Mouse (Mus musculus) forebrain, embryonic 13.5 days (tissue): ENCODE results near the gene Fabp2. TPM values are rescaled to one million over a fixed set of nuclear protein-coding genes. Genes with fewer than 3 reads are reported as not detected.

Experiments used
- ATAC-seq: fragments of 200-750 bp; cut with Nextera tagmentation; 2 replicates; pipeline ENCODE4 v1.8.0; 2017
- H3K27ac ChIP-seq: fragments of 300-500 bp; sonication (generic); 2 replicates; pipeline ENCODE4 v1.5.1; 2015; ENCODE audit warnings: inconsistent platforms, mild to moderate bottlenecking, moderate library complexity
- H3K27me3 ChIP-seq: fragments of 300-500 bp; sonication (generic); 2 replicates; pipeline ENCODE4 v1.6.1; 2015; ENCODE audit warnings: mild to moderate bottlenecking, inconsistent platforms
- H3K36me3 ChIP-seq: fragments of 300-500 bp; sonication (generic); 2 replicates; pipeline ENCODE4 v1.6.1; 2015; ENCODE audit warnings: mild to moderate bottlenecking, inconsistent platforms; ENCODE audit not compliant: poor library complexity, severe bottlenecking
- H3K4me1 ChIP-seq: fragments of 300-500 bp; sonication (generic); 2 replicates; pipeline ENCODE4 v1.6.1; 2015; ENCODE audit warnings: inconsistent platforms
- H3K4me2 ChIP-seq: fragments of 300-500 bp; sonication (generic); 2 replicates; pipeline ENCODE4 v1.6.1; 2015; ENCODE audit warnings: inconsistent platforms, mild to moderate bottlenecking, moderate library complexity
- H3K4me3 ChIP-seq: fragments of 300-500 bp; sonication (generic); 2 replicates; pipeline ENCODE4 v1.5.1; 2015; ENCODE audit warnings: mild to moderate bottlenecking, inconsistent platforms
- H3K9ac ChIP-seq: fragments of 300-500 bp; sonication (generic); 2 replicates; pipeline ENCODE4 v1.6.1; 2015; ENCODE audit warnings: mild to moderate bottlenecking, inconsistent platforms
- H3K9me3 ChIP-seq: fragments of 300-500 bp; sonication (generic); replicated peaks from 2 replicates; pipeline ENCODE4 v1.6.1; 2016; ENCODE audit warnings: inconsistent platforms
- WGBS: fragments of 180-500 bp; shearing (Covaris S2); methylation state at CpG from one replicate; pipeline ENCODE4 v1.1.7; 2015; 5-methylcytosine and 5-hydroxymethylcytosine counted together
- polyA plus RNA-seq: library from polyadenylated mRNA; unstranded; fragments of >200 nt; fragmentation: Nextera tagmentation; extraction: Ambion mirVana; gene quantifications from 2 replicates; pipeline ENCODE4 v1.2.1, GENCODE M21; 2015

The Fabp2 gene
- polyA plus RNA-seq, 1 experiment from 2014 or later: 0.81 TPM

DNA sequence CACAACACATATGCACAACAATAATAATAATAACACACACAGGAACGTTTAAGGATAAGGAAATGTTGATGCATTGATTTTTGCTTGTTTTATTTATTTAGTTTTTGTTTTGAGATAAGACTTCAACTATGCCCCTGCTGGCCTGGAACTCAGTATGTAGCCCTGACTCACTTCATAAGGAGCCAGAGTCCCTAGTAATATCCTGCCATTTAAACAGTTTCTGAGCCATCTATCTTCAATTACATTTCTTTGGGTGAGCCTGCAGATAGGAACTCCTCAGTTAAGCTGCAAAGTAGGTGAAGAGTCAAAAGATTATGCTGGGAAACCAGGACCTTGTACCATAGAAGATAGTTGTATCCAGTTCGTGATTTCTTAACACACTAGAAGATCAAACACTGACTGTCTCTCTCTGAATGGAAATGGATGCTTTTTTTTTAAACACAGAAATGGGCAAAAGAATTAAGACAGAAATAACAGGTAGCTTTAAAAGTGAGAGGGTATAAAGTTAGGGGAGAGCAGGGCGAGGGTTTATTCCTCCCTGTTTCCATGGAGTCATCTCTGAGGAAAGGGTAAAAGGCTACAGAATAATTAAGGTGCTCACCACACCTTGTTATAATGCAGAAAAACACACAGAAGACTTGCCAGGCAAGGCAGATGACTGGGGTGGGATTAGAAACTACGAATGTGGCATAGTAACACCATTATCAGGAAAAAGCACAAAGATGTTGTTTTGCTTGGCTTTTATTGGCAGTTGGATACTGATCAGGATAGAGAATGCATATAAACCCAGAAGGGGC, 7.2 kb upstream of the Fabp2 start:
- Histone ChIP-seq H3K9ac (no peak overlapping the region), H3K27ac (no peak overlapping the region), H3K4me1 (no peaks in the 10 kb centered on the region), H3K9me3 (no peaks in the 10 kb centered on the region), H3K27me3 (no peaks in the 10 kb centered on the region), H3K36me3 (no peaks in the 10 kb centered on the region), H3K4me2 (no peak overlapping the region), H3K4me3 (no peak overlapping the region)
- no peak for ATAC-seq
- WGBS: 85% methylated on average over 4 of the region's 4 CpGs

DNA sequence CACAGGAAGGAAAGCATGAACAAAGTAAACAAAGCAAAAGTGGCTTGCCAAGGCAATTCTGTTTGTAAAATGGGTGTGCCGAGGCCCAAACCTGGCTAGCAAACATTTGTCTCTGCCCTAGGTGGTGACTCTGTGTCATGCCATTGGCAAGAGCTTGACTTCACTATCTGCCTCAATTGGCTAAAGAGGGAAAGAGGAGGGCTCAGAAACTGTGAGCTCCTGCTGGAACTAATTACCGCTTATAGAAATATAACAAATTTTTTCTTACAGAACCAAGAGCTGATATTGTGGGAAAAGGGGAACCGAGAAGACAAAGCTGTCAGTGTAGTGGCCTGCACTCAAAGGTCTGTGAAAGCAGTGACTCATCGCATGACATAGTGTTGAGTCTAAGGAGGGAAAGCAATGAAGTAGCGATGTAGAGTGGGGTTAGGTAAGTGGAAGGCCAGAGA, 6.5 kb upstream of the Fabp2 start:
- Histone ChIP-seq H3K4me3 (no peak overlapping the region), H3K9ac (no peak overlapping the region), H3K27me3 (no peaks in the 10 kb centered on the region), H3K4me2 (no peak overlapping the region), H3K27ac (no peak overlapping the region), H3K9me3 (no peaks in the 10 kb centered on the region), H3K36me3 (no peaks in the 10 kb centered on the region), H3K4me1 (no peaks in the 10 kb centered on the region)
- WGBS: 88% methylated on average over 5 of the region's 5 CpGs
- no peak for ATAC-seq

DNA sequence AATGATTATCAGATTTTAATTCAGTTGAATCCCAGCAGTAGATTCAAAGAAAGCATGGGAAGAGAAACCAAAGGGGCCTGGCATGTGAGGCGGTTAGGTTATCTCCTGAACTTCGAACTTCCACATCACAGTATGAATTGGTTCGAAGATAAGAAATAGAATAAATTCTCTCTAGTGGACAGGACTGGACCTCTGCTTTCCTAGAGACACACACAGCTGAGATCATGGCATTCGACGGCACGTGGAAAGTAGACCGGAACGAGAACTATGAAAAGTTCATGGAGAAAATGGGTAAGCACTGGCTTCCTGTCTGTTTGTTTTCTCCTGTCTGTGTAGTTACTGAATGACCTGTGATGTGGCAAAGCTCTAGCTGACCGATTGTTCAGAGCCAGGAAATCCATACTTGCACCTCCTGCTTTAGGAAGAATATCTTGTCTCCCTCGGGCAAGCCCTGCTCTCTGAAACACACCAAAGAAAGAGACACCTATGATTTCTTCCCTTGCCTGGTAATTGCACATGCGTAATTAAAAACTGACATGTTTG, 388 bp downstream of the Fabp2 start:
- no peaks in the 10 kb centered on the region for H3K9me3 ChIP-seq
- WGBS: 90% methylated on average over 11 of the region's 11 CpGs
- H3K36me3 ChIP-seq: no peaks in the 10 kb centered on the region
- ATAC-seq: no peak
- H3K27ac ChIP-seq: no peak overlapping the region
- no peak overlapping the region for H3K4me2 ChIP-seq
- H3K27me3 ChIP-seq: no peaks in the 10 kb centered on the region
- H3K9ac ChIP-seq: no peak overlapping the region
- no peaks in the 10 kb centered on the region for H3K4me1 ChIP-seq
- H3K4me3 ChIP-seq: no peak overlapping the region

DNA sequence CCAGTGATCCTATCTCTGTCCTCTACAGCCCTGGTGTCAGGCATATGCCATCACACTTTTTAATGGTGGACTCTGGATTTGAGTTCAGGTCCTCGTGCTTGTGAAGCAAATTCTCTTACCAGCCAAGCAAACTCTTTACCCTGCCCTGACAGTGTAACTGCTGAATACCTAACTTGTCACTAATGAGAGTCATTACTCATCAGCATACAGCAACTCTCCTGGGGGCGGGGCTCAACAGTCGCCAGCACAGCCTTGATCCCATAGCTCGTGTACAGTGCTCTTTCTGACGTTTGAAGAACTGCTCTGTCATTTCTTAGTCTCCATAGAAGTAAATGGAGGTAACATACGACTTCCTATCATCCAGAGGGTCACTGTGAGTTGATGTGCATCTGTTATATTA, 3.4 kb downstream of the Fabp2 start:
- Histone ChIP-seq H3K9me3 (no peaks in the 10 kb centered on the region), H3K4me1 (no peaks in the 10 kb centered on the region), H3K27ac (no peak overlapping the region), H3K27me3 (no peaks in the 10 kb centered on the region), H3K9ac (no peak overlapping the region), H3K4me2 (no peak overlapping the region), H3K4me3 (no peak overlapping the region), H3K36me3 (no peaks in the 10 kb centered on the region)
- no peak for ATAC-seq
- 68% methylated on average over 6 of the region's 6 CpGs for WGBS

DNA sequence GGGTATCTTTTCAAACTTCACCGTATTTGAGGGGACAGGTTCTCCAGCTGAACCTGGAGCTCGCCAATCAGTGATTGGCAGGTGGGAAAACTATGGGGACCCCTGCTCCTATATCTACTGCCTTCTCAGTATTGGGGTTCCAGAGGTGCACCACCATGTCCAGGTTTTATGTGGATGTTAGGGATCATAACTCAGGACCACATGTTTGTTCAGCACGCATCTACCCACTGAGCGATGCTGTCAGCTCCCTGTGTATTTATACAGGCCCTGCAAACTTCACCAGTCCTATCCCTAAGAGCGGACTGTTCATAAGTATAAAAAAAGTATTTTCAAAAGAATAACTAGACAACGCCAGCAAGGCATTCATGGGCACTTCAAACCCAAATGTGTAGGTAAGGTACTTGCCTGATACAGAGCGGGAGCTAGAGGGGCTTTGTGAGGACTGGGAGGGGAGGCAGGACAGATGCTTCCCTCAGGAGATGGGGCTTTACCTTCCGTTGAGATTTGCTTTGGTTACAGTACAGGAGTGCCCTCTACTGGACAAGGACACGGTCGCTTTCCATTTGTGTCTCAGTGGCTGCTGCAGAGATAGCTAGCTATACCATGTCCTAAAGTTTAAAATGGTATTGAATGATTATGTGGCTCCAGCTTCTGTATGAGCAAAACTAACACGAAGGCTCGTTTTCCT, 9.0 kb downstream of the Fabp2 start:
- Histone ChIP-seq H3K4me1 (no peaks in the 10 kb centered on the region), H3K9ac (no peak overlapping the region), H3K4me3 (no peak overlapping the region), H3K27ac (no peak overlapping the region), H3K36me3 (no peaks in the 10 kb centered on the region), H3K4me2 (no peak overlapping the region), H3K9me3 (no peaks in the 10 kb centered on the region), H3K27me3 (no peaks in the 10 kb centered on the region)
- ATAC-seq: peak; percentile 87
- 45% methylated on average over 12 of the region's 12 CpGs for WGBS

DNA sequence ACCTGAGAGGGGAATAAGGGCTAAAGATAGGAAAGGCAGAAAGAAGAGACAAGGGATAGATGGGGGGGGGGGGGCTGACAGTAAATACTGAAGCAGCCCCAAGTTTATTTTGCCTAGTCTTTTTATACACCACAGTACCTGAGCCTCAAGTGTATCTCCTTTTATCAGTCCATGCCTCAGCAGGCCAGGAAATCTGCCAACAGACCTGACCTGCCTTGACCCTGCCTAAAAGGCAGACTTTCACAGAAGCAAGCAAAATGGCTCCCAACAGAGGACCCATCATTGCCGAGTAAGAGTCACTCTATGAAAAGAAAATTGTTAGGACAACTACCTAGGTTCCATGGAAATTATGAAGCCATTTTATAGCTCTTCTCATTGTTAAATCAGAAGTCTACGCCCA, 13.0 kb downstream of the Fabp2 start:
- H3K36me3 ChIP-seq: no peaks in the 10 kb centered on the region
- H3K27ac ChIP-seq: no peak overlapping the region
- no peaks in the 10 kb centered on the region for H3K9me3 ChIP-seq
- H3K4me3 ChIP-seq: no peak overlapping the region
- no peak overlapping the region for H3K4me2 ChIP-seq
- ATAC-seq: no peak
- no peaks in the 10 kb centered on the region for H3K4me1 ChIP-seq
- WGBS: 88% methylated on average over 2 of the region's 2 CpGs
- H3K9ac ChIP-seq: no peak overlapping the region
- H3K27me3 ChIP-seq: no peaks in the 10 kb centered on the region

DNA sequence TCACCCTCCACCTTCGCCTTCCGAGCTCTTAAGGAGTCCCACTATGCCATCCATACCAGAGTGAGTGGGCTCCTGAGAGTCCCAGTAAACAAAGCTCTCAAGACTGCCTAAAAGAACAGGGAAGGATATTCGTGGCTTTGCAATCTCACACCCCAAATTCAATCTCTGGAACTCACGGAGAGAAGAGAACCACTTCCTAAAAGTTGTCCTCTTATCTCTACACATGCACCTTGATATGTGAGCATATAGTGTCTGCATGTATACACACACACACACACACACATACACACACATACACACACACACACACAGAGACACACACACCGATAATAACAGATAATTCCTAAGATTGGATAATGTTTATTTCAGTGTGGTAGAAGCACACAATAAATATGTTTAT, 20.6 kb downstream of the Fabp2 start:
- H3K4me3 ChIP-seq: no peak overlapping the region
- no peaks in the 10 kb centered on the region for H3K4me1 ChIP-seq
- ATAC-seq: no peak
- H3K9me3 ChIP-seq: no peaks in the 10 kb centered on the region
- WGBS: 85% methylated on average over 5 of the region's 5 CpGs
- H3K9ac ChIP-seq: no peak overlapping the region
- H3K4me2 ChIP-seq: no peak overlapping the region
- no peaks in the 10 kb centered on the region for H3K36me3 ChIP-seq
- no peaks in the 10 kb centered on the region for H3K27me3 ChIP-seq
- no peak overlapping the region for H3K27ac ChIP-seq

DNA sequence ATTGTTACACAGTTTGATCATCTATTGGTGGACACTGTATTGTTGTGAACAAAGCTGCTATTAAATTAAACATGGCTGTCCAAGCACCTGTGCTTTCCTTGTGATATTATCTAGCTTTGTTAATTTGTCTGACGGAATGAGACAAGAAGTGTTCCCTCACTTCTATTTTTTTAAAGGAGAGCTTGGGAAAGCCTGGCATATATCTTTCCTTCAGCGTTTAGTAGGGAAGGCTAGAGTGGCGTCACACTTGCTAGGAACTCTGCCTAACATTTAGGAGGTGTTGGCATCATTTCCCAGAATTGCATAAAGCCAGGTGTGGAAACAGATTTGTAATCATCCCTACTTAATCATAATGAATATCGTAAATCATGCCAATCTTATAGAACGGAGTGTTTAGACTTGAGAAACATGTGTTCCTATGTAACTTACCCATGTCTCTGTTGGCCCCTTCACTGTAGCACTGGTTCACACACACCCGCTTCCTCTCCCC, 21.4 kb downstream of the Fabp2 start:
- no peak for ATAC-seq
- H3K4me3 ChIP-seq: no peak overlapping the region
- no peaks in the 10 kb centered on the region for H3K36me3 ChIP-seq
- H3K27me3 ChIP-seq: no peaks in the 10 kb centered on the region
- no peaks in the 10 kb centered on the region for H3K4me1 ChIP-seq
- 88% methylated on average over 6 of the region's 6 CpGs for WGBS
- H3K9me3 ChIP-seq: no peaks in the 10 kb centered on the region
- H3K4me2 ChIP-seq: no peak overlapping the region
- H3K9ac ChIP-seq: no peak overlapping the region
- H3K27ac ChIP-seq: no peak overlapping the region

DNA sequence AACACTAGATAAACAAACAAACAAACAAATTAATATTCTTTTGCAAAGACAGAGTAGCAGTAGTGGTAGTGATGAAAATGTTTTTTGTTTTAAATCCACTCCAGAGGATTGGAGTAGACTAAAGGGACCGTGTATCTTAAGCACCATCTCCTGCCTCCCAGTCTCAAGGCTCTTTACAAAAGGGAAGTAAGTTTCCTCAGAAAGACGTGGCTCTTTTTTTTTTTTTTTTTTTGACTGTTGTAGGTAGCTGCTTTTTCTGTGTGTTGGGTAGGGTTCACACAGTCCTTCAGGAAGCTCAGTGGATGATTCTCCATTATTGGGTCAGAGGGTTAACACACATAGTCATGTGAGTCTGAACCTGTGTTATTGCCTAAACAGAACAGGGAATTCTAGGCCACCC, 23.8 kb downstream of the Fabp2 start:
- H3K4me2 ChIP-seq: no peak overlapping the region
- no peaks in the 10 kb centered on the region for H3K9me3 ChIP-seq
- no peak overlapping the region for H3K27ac ChIP-seq
- H3K9ac ChIP-seq: no peak overlapping the region
- H3K4me1 ChIP-seq: no peaks in the 10 kb centered on the region
- 82% methylated on average over 2 of the region's 2 CpGs for WGBS
- no peak overlapping the region for H3K4me3 ChIP-seq
- H3K27me3 ChIP-seq: no peaks in the 10 kb centered on the region
- H3K36me3 ChIP-seq: no peaks in the 10 kb centered on the region
- ATAC-seq: no peak

DNA sequence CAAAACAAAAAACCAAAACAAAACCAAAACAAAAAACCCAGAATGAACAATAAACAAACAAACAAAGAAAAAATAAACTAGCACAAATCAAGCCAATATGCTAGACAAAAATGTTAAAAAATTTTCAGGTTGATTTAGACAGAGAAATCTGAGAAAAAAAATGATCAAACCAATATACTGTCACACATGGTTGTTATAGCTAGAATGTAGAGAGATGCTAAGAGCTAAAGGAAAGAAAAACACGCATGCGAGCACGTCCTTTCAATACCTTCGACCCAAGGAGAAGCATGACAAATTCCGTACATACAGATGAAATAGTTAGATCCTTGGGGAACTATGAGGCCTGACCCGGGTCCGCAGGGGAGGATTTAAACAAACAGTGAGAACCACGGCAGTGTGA, 24.4 kb downstream of the Fabp2 start, which contains the start of gene Gm10959:
Gm10959 (minus strand) TSS at position 101 of the 400 bp plus-strand sequence.
- Histone ChIP-seq H3K27me3 (no peaks in the 10 kb centered on the region), H3K9ac (no peak within 1 kb of the TSS), H3K4me2 (no peak within 1 kb of the TSS), H3K4me1 (no peaks in the 10 kb centered on the region), H3K9me3 (no peaks in the 10 kb centered on the region), H3K4me3 (no peak within 1 kb of the TSS), H3K27ac (no peak within 1 kb of the TSS), H3K36me3 (no peaks in the 10 kb centered on the region)
- 89% methylated on average over 8 of the region's 8 CpGs for WGBS
- no peak for ATAC-seq

DNA sequence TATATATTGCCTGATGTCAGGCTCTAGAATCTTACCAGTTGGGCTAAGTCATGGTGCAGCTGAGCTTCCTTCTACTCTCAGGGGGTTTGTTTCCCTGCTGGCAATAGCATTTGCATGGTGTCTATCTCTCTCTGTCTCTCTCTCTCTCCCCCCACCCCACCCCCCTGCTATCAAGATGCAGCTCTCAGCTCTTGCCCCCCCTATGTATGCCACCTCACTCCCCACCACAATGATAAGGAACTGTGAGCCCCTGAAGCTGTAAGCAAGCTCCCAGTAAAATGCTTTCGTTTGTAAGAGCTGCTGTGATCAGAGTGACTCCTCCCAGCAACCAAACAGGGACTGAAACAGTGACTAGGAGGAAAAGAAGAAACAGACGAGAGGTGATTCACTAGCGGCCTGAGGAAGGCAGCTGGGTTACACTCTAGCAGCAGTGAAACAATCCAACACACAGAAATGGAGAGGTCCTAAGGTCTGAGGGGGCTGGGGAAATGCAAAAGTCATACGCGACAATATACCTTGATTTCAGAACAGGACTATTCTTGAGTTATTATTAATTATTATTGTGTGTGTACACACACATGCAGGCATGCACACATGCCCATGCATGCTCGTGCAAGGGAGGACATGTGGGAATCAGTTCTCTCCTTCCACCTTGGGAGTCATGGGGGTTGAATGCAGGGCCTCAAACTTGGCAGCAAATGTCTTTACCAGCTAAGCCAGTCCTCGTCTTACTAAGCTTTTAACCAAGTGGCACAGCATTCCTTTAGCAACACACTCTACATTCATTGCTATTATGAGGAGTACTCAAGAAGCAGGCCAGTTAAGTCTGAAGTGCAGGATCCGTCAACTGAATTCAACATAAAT, 25.9 kb downstream of the Fabp2 start:
- no peak overlapping the region for H3K4me2 ChIP-seq
- no peak overlapping the region for H3K4me3 ChIP-seq
- H3K4me1 ChIP-seq: peaks cover 8% of the 10 kb centered on the region
- no peak overlapping the region for H3K27ac ChIP-seq
- WGBS: 63% methylated on average over 8 of the region's 8 CpGs
- no peaks in the 10 kb centered on the region for H3K9me3 ChIP-seq
- H3K9ac ChIP-seq: no peak overlapping the region
- ATAC-seq: no peak
- H3K36me3 ChIP-seq: no peaks in the 10 kb centered on the region
- no peaks in the 10 kb centered on the region for H3K27me3 ChIP-seq
